Mouse (Mus musculus): ENCODE measurements around the gene Csrnp3. TPM values are rescaled to one million over a fixed set of nuclear protein-coding genes. Genes with fewer than 3 reads are reported as not detected.
A peak's percentile ranks its signal among the peaks of the same experiment; 100 is the strongest.

Csrnp3 gene
- polyA plus RNA-seq, 1 experiment from 2014 or later, result 3.1 TPM

- ATAC-seq (ENCODE audit: low FRiP score, low TSS enrichment), result no peak
- Histone ChIP-seq H3K27ac (ENCODE audit: low read depth, low read length) (no peak overlapping the region), H3K36me3 (ENCODE audit: control insufficient read depth, insufficient read depth, low read length) (no peaks in the 10 kb centered on the region), H3K9ac (ENCODE audit: low read depth, low read length) (no peak overlapping the region), H3K27me3 (ENCODE audit: control insufficient read depth, insufficient read depth, low read length) (no peaks in the 10 kb centered on the region), H3K4me2 (replicated peaks; ENCODE audit: low read depth, low read length) (no peak overlapping the region), H3K4me1 (ENCODE audit: control insufficient read depth, insufficient read depth, low read length) (no peaks in the 10 kb centered on the region), H3K4me3 (ENCODE audit: low read length) (no peak overlapping the region), H3K9me3 (ENCODE audit: control insufficient read depth, low read length) (no peaks in the 10 kb centered on the region)
- 87% methylated on average over 2 of the region's 2 CpGs for WGBS
These were observed 164.1 kb downstream of the Csrnp3 start for GRCm38 (mm10) chr2:66009677-66010076.

- no peak for ATAC-seq (ENCODE audit: low FRiP score, low TSS enrichment)
- no peak overlapping the region for H3K4me3 ChIP-seq (ENCODE audit: low read length)
- no peaks in the 10 kb centered on the region for H3K27me3 ChIP-seq (ENCODE audit: control insufficient read depth, insufficient read depth, low read length)
- no peaks in the 10 kb centered on the region for H3K9me3 ChIP-seq (ENCODE audit: control insufficient read depth, low read length)
- WGBS, result 52% methylated on average over 9 of the region's 9 CpGs
- no peak overlapping the region for H3K27ac ChIP-seq (ENCODE audit: low read depth, low read length)
- no peak overlapping the region for H3K9ac ChIP-seq (ENCODE audit: low read depth, low read length)
- no peak overlapping the region for H3K4me2 ChIP-seq (replicated peaks; ENCODE audit: low read depth, low read length)
- H3K36me3 ChIP-seq (ENCODE audit: control insufficient read depth, insufficient read depth, low read length), result no peaks in the 10 kb centered on the region
- H3K4me1 ChIP-seq (ENCODE audit: control insufficient read depth, insufficient read depth, low read length), result no peaks in the 10 kb centered on the region
These were observed 173.1 kb downstream of the Csrnp3 start for GRCm38 (mm10) chr2:66018711-66019110.

GRCm38 (mm10) chr2:66019235-66019634 is 173.7 kb downstream of the Csrnp3 start:
- Histone ChIP-seq H3K4me3 (ENCODE audit: low read length) (no peak overlapping the region), H3K4me1 (ENCODE audit: control insufficient read depth, insufficient read depth, low read length) (no peaks in the 10 kb centered on the region), H3K36me3 (ENCODE audit: control insufficient read depth, insufficient read depth, low read length) (no peaks in the 10 kb centered on the region), H3K9me3 (ENCODE audit: control insufficient read depth, low read length) (no peaks in the 10 kb centered on the region), H3K9ac (ENCODE audit: low read depth, low read length) (no peak overlapping the region), H3K4me2 (replicated peaks; ENCODE audit: low read depth, low read length) (no peak overlapping the region), H3K27me3 (ENCODE audit: control insufficient read depth, insufficient read depth, low read length) (no peaks in the 10 kb centered on the region), H3K27ac (ENCODE audit: low read depth, low read length) (no peak overlapping the region)
- no peak for ATAC-seq (ENCODE audit: low FRiP score, low TSS enrichment)
- WGBS, result 94% methylated on average over 19 of the region's 19 CpGs

GRCm38 (mm10) chr2:66023419-66023818 is 177.9 kb downstream of the Csrnp3 start:
- Histone ChIP-seq H3K4me1 (ENCODE audit: control insufficient read depth, insufficient read depth, low read length) (no peaks in the 10 kb centered on the region), H3K9ac (ENCODE audit: low read depth, low read length) (no peak overlapping the region), H3K27ac (ENCODE audit: low read depth, low read length) (no peak overlapping the region), H3K9me3 (ENCODE audit: control insufficient read depth, low read length) (no peaks in the 10 kb centered on the region), H3K36me3 (ENCODE audit: control insufficient read depth, insufficient read depth, low read length) (no peaks in the 10 kb centered on the region), H3K4me2 (replicated peaks; ENCODE audit: low read depth, low read length) (no peak overlapping the region), H3K4me3 (ENCODE audit: low read length) (no peak overlapping the region), H3K27me3 (ENCODE audit: control insufficient read depth, insufficient read depth, low read length) (no peaks in the 10 kb centered on the region)
- 85% methylated on average over 9 of the region's 9 CpGs for WGBS
- ATAC-seq (ENCODE audit: low FRiP score, low TSS enrichment), result no peak

GRCm38 (mm10) chr2:66024837-66025236 is 179.3 kb downstream of the Csrnp3 start:
- H3K4me1 ChIP-seq (ENCODE audit: control insufficient read depth, insufficient read depth, low read length), result 0 out of 2 replicates have a peak, but pooled peaks cover 2% of the 10 kb centered on the region
- no peak overlapping the region for H3K4me3 ChIP-seq (ENCODE audit: low read length)
- no peak overlapping the region for H3K27ac ChIP-seq (ENCODE audit: low read depth, low read length)
- WGBS, result 77% methylated on average over 6 of the region's 6 CpGs
- no peak overlapping the region for H3K9ac ChIP-seq (ENCODE audit: low read depth, low read length)
- no peak overlapping the region for H3K4me2 ChIP-seq (replicated peaks; ENCODE audit: low read depth, low read length)
- H3K9me3 ChIP-seq (ENCODE audit: control insufficient read depth, low read length), result no peaks in the 10 kb centered on the region
- no peak for ATAC-seq (ENCODE audit: low FRiP score, low TSS enrichment)
- H3K36me3 ChIP-seq (ENCODE audit: control insufficient read depth, insufficient read depth, low read length), result no peaks in the 10 kb centered on the region
- no peaks in the 10 kb centered on the region for H3K27me3 ChIP-seq (ENCODE audit: control insufficient read depth, insufficient read depth, low read length)

- no peak overlapping the region for H3K27ac ChIP-seq (ENCODE audit: low read depth, low read length)
- H3K4me2 ChIP-seq (replicated peaks; ENCODE audit: low read depth, low read length), result no peak overlapping the region
- no peaks in the 10 kb centered on the region for H3K27me3 ChIP-seq (ENCODE audit: control insufficient read depth, insufficient read depth, low read length)
- H3K4me3 ChIP-seq (ENCODE audit: low read length), result no peak overlapping the region
- no peaks in the 10 kb centered on the region for H3K9me3 ChIP-seq (ENCODE audit: control insufficient read depth, low read length)
- 0 out of 2 replicates have a peak, but pooled peaks cover 2% of the 10 kb centered on the region for H3K4me1 ChIP-seq (ENCODE audit: control insufficient read depth, insufficient read depth, low read length)
- H3K9ac ChIP-seq (ENCODE audit: low read depth, low read length), result no peak overlapping the region
- no peaks in the 10 kb centered on the region for H3K36me3 ChIP-seq (ENCODE audit: control insufficient read depth, insufficient read depth, low read length)
- ATAC-seq (ENCODE audit: low FRiP score, low TSS enrichment), result peak; percentile 52; the same call in 1 of the 2 replicates
- 40% methylated on average over 5 of the region's 5 CpGs for WGBS
These were observed 183.2 kb downstream of the Csrnp3 start for GRCm38 (mm10) chr2:66028812-66029211.

GRCm38 (mm10) chr2:66034907-66035679 is 189.5 kb downstream of the Csrnp3 start:
- H3K4me3 ChIP-seq (ENCODE audit: low read length), result no peak overlapping the region
- H3K36me3 ChIP-seq (ENCODE audit: control insufficient read depth, insufficient read depth, low read length), result no peaks in the 10 kb centered on the region
- no peak overlapping the region for H3K4me2 ChIP-seq (replicated peaks; ENCODE audit: low read depth, low read length)
- no peaks in the 10 kb centered on the region for H3K9me3 ChIP-seq (ENCODE audit: control insufficient read depth, low read length)
- WGBS, result 74% methylated on average over 9 of the region's 9 CpGs
- ATAC-seq (ENCODE audit: low FRiP score, low TSS enrichment), result no peak
- no peak overlapping the region for H3K27ac ChIP-seq (ENCODE audit: low read depth, low read length)
- H3K27me3 ChIP-seq (ENCODE audit: control insufficient read depth, insufficient read depth, low read length), result no peaks in the 10 kb centered on the region
- no peak overlapping the region for H3K9ac ChIP-seq (ENCODE audit: low read depth, low read length)
- no peaks in the 10 kb centered on the region for H3K4me1 ChIP-seq (ENCODE audit: control insufficient read depth, insufficient read depth, low read length)

GRCm38 (mm10) chr2:66040611-66041010 is 195.0 kb downstream of the Csrnp3 start:
- Histone ChIP-seq H3K27ac (ENCODE audit: low read depth, low read length) (no peak overlapping the region), H3K9me3 (ENCODE audit: control insufficient read depth, low read length) (no peaks in the 10 kb centered on the region), H3K27me3 (ENCODE audit: control insufficient read depth, insufficient read depth, low read length) (no peaks in the 10 kb centered on the region), H3K4me3 (ENCODE audit: low read length) (no peak overlapping the region), H3K9ac (ENCODE audit: low read depth, low read length) (no peak overlapping the region), H3K4me1 (ENCODE audit: control insufficient read depth, insufficient read depth, low read length) (no peaks in the 10 kb centered on the region), H3K36me3 (ENCODE audit: control insufficient read depth, insufficient read depth, low read length) (no peaks in the 10 kb centered on the region), H3K4me2 (replicated peaks; ENCODE audit: low read depth, low read length) (no peak overlapping the region)
- no peak for ATAC-seq (ENCODE audit: low FRiP score, low TSS enrichment)

GRCm38 (mm10) chr2:66041203-66041916 is 195.8 kb downstream of the Csrnp3 start:
- no peaks in the 10 kb centered on the region for H3K9me3 ChIP-seq (ENCODE audit: control insufficient read depth, low read length)
- WGBS, result 79% methylated on average over 21 of the region's 21 CpGs
- no peaks in the 10 kb centered on the region for H3K36me3 ChIP-seq (ENCODE audit: control insufficient read depth, insufficient read depth, low read length)
- H3K27ac ChIP-seq (ENCODE audit: low read depth, low read length), result no peak overlapping the region
- H3K27me3 ChIP-seq (ENCODE audit: control insufficient read depth, insufficient read depth, low read length), result no peaks in the 10 kb centered on the region
- H3K4me2 ChIP-seq (replicated peaks; ENCODE audit: low read depth, low read length), result no peak overlapping the region
- no peaks in the 10 kb centered on the region for H3K4me1 ChIP-seq (ENCODE audit: control insufficient read depth, insufficient read depth, low read length)
- no peak overlapping the region for H3K9ac ChIP-seq (ENCODE audit: low read depth, low read length)
- H3K4me3 ChIP-seq (ENCODE audit: low read length), result no peak overlapping the region
- ATAC-seq (ENCODE audit: low FRiP score, low TSS enrichment), result no peak

Measured in kidney, embryonic 14.5 days (tissue).